Mouse (Mus musculus) MEL (cell line): Measurements from ENCODE around the gene Rps6ka1.

Experiments
- BHLHE40 ChIP-seq: IDR thresholded peaks from 2 replicates; pipeline ENCODE4 v1.6.1; 2012; ENCODE audit warnings: low read depth, mild to moderate bottlenecking, inconsistent platforms, low read length, improper control_type of control experiment, borderline replicate concordance
- CTCF ChIP-seq, 3 experiments: IDR thresholded peaks in 2 of 3; conservative IDR thresholded peaks in 1 of 3; 2 replicates each; pipeline ENCODE4 v1.5.1; 2011 to 2012; ENCODE audit warnings: low read length in 3 of 3, low read depth in 2 of 3, mild to moderate bottlenecking in 2 of 3, improper control_type of control experiment in 1 of 3, inconsistent platforms in 1 of 3, mixed read lengths in 1 of 3, moderate library complexity in 1 of 3; ENCODE audit not compliant: control insufficient read depth in 1 of 3, insufficient read depth in 1 of 3, poor library complexity in 1 of 3, severe bottlenecking in 1 of 3
- EP300 ChIP-seq, 2 experiments: IDR thresholded peaks; 2 replicates each; pipeline ENCODE4 v1.6.1; 2011; ENCODE audit warnings: improper control_type of control experiment in 2 of 2, low read length in 2 of 2, low read depth in 1 of 2, mild to moderate bottlenecking in 1 of 2
- GATA1 ChIP-seq: IDR thresholded peaks from 2 replicates; pipeline ENCODE4 v1.6.1; 2011; ENCODE audit warnings: low read depth, low read length, improper control_type of control experiment
- JUND ChIP-seq: IDR thresholded peaks from 2 replicates; pipeline ENCODE4 v1.6.1; 2011; ENCODE audit warnings: low read depth, mild to moderate bottlenecking, improper control_type of control experiment, low read length
- MAFK ChIP-seq: IDR thresholded peaks from 2 replicates; pipeline ENCODE4 v1.6.1; 2011; ENCODE audit warnings: low read depth, mild to moderate bottlenecking, low read length, improper control_type of control experiment, borderline replicate concordance
- MAZ ChIP-seq: IDR thresholded peaks from 2 replicates; pipeline ENCODE4 v1.6.1; 2012; ENCODE audit warnings: low read depth, mild to moderate bottlenecking, inconsistent platforms, low read length, improper control_type of control experiment
- POLR2A ChIP-seq, 2 experiments: IDR thresholded peaks; 2 replicates each; pipeline ENCODE4 v1.6.1; 2011 to 2012; ENCODE audit warnings: low read length in 2 of 2, mild to moderate bottlenecking in 2 of 2, control low read depth in 1 of 2, improper control_type of control experiment in 1 of 2, low read depth in 1 of 2, moderate library complexity in 1 of 2; ENCODE audit not compliant: control insufficient read depth in 1 of 2, insufficient read depth in 1 of 2, poor library complexity in 1 of 2
- RCOR1 ChIP-seq: IDR thresholded peaks from 2 replicates; pipeline ENCODE4 v1.6.1; 2012; ENCODE audit warnings: low read depth, mild to moderate bottlenecking, inconsistent platforms, low read length, improper control_type of control experiment
- SIN3A ChIP-seq: IDR thresholded peaks from 2 replicates; pipeline ENCODE4 v1.6.1; 2012; ENCODE audit warnings: low read length, improper control_type of control experiment, inconsistent platforms
- UBTF ChIP-seq: IDR thresholded peaks from 2 replicates; pipeline ENCODE4 v1.6.1; 2012; ENCODE audit warnings: low read depth, mild to moderate bottlenecking, inconsistent platforms, low read length, improper control_type of control experiment, moderate library complexity, borderline replicate concordance; ENCODE audit not compliant: insufficient read depth
- USF2 ChIP-seq, 2 experiments: IDR thresholded peaks; 2 replicates each; pipeline ENCODE4 v1.6.1; 2011 to 2012; ENCODE audit warnings: improper control_type of control experiment in 2 of 2, low read length in 2 of 2, borderline replicate concordance in 1 of 2, inconsistent platforms in 1 of 2, low read depth in 1 of 2, mild to moderate bottlenecking in 1 of 2; ENCODE audit not compliant: insufficient read depth in 1 of 2

DNA sequence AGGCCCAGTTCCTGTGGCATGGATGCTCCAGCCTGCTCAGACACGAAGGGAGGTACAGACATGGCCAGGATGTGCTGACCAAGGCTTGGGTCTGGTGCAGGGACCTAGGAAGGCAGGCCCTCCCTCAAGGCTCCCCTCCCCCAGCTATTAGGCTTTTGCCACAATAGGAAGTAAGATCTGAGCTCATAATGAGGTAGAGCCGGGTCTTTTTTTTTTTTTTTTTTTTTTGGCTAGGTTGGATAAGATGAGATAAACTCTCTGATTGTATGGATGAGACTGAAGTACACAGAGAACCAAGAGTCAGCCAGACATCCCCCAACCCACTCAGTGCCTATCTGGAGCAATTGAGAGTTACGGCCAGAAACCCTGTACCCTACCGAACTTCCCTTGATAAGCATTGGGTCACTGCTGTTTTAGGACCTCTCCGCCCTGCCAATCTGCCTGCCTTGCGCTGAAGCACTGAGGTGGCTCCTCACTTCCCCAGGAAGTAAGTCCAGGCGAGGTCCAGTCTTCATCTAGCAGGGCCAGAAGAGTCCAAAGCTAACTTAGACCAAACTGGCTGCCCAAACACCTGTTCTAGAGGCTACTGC, 15.3 kb downstream of the Rps6ka1 start:
- TF ChIP-seq BHLHE40, result no peak
- no peak for TF ChIP-seq JUND
- TF ChIP-seq CTCF (IDR thresholded peaks at IDR 0.05 in 2 of 3, conservative IDR thresholded peaks at IDR 0.05 in 1 of 3; ENCODE audit: control insufficient read depth in 1 of 3, insufficient read depth in 1 of 3, low read depth in 2 of 3, low read length in 3 of 3, poor library complexity in 1 of 3, severe bottlenecking in 1 of 3), result no peak
- TF ChIP-seq GATA1, result peak; percentile 27; the same call in 1 of the 2 replicates
- no peak for TF ChIP-seq USF2 (IDR thresholded peaks at IDR 0.05; ENCODE audit: borderline replicate concordance in 1 of 2, insufficient read depth in 1 of 2, low read depth in 1 of 2, low read length in 2 of 2)
- no peak for TF ChIP-seq MAFK
- no peak for TF ChIP-seq UBTF
- peak in 1 of 2 experiments; percentile 42; a peak in 2 of 4 replicates for TF ChIP-seq EP300 (IDR thresholded peaks at IDR 0.05; ENCODE audit: low read depth in 1 of 2, low read length in 2 of 2)
- peak; percentile 45; the same call in 1 of the 2 replicates for TF ChIP-seq SIN3A
- no peak for TF ChIP-seq MAZ
- TF ChIP-seq RCOR1, result no peak
- TF ChIP-seq POLR2A (IDR thresholded peaks at IDR 0.05; ENCODE audit: control insufficient read depth in 1 of 2, insufficient read depth in 1 of 2, low read depth in 1 of 2, low read length in 2 of 2, poor library complexity in 1 of 2), result no peak
